Mouse (Mus musculus): Measurements from ENCODE around the gene Wdhd1. TPM values are rescaled to one million over a fixed set of nuclear protein-coding genes. Genes with fewer than 3 reads are reported as not detected.

Gene Wdhd1
- polyA plus RNA-seq, 1 experiment from 2014 or later = 57.6 TPM

DNA sequence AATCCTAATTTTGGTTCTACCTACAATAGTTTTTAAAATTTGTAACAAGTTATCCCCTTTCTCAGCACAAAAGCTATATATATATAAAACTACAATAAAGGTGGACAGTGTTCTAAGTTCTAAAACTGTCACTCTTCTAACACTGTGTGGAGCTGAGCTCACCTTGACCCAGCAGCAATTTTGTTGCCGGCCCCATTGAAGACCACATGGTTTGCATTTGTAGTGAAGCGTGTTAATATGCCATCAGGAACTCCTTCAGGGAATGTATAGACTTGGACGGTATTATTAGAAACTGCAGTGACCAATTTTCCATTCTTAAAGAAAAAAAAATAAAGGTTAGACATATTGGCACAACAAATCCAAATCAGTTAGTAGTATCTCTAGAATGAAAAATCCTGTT is 2.9 kb downstream of the Wdhd1 start:
- no peak for DNase-seq (ENCODE audit: low spot score)
- H3K27ac ChIP-seq (replicated peaks) = no peak overlapping the region
- peaks cover 3% of the 10 kb centered on the region; the same call in 1 of the 2 replicates for H3K9me3 ChIP-seq (replicated peaks)
- H3K4me1 ChIP-seq = peaks cover 30% of the 10 kb centered on the region
- 86% methylated on average over 3 of the region's 3 CpGs for WGBS
- H3K4me3 ChIP-seq = no peak overlapping the region
- peaks cover 60% of the 10 kb centered on the region for H3K36me3 ChIP-seq
- no peaks in the 10 kb centered on the region for H3K27me3 ChIP-seq (ENCODE audit: low read depth, poor library complexity, severe bottlenecking)

DNA sequence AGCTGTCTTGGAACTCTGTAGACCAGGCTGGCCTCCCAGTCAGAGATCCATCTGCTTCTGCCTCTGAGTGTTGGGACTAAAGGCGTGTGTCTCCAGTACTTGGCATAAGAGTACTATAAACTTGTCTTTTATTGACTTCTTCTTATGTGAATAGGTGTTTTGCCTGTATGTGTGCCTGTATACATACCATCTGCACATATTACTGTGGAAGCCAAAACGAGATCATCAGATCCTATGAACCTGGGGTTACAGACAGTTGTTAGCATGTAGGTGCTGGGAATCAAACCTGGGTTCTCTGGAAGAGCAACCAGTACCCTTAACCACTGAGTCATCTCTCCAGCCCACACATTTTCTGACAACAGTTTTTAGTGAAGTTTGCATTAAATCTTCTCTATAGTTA is 7.0 kb downstream of the Wdhd1 start:
- Histone ChIP-seq H3K27me3 (ENCODE audit: low read depth, poor library complexity, severe bottlenecking) (no peaks in the 10 kb centered on the region), H3K4me3 (no peak overlapping the region), H3K4me1 (peaks cover 5% of the 10 kb centered on the region; the same call in 1 of the 2 replicates), H3K9me3 (replicated peaks) (peaks cover 3% of the 10 kb centered on the region; the same call in 1 of the 2 replicates), H3K27ac (replicated peaks) (no peak overlapping the region), H3K36me3 (peaks cover 100% of the 10 kb centered on the region)
- WGBS = 94% methylated on average over 2 of the region's 2 CpGs
- no peak for DNase-seq (ENCODE audit: low spot score)

DNA sequence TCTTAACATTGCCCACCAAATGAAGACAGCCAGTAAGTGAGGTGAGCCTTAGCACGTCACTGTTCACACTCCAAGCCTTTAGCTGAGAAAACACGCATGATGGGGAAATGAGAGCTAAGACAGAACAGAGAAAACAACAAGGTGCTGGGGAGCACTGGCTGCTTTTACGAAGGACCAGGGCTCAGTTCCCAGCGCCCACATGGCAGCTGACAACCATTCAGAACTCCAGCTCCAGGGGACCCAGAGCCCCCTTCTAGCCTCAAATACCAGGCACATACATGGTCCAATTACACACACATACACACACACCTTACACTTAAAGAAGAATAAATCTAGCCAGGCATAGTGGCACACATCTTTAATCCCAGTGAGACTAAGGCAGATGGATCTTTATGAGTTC is 7.6 kb downstream of the Wdhd1 start:
- DNase-seq (ENCODE audit: low spot score) = no peak
- WGBS = 90% methylated on average over 4 of the region's 4 CpGs
- Histone ChIP-seq H3K36me3 (peaks cover 100% of the 10 kb centered on the region), H3K27ac (replicated peaks) (no peak overlapping the region), H3K9me3 (replicated peaks) (peaks cover 3% of the 10 kb centered on the region; the same call in 1 of the 2 replicates), H3K27me3 (ENCODE audit: low read depth, poor library complexity, severe bottlenecking) (no peaks in the 10 kb centered on the region), H3K4me1 (no peaks in the 10 kb centered on the region), H3K4me3 (no peak overlapping the region)

DNA sequence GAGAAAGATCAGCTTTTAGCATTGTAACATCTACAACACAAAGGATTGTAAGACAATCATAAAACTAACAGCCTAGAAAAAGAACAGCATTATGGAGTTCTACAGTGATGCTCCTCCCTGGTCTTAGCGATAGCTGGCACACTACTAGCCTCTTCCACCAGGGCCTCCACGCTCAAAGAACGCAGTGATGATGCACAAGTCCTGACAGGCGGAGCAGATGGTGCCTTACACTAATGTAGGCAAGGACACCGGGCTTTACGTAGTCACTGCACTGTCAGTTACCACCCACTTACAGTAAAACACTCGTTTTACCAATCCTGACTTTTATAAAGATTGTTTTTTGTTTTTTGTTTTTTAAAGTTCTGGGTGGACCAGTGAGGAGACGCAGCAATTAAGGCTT is 10.8 kb downstream of the Wdhd1 start:
- H3K27ac ChIP-seq (replicated peaks) = no peak overlapping the region
- H3K4me3 ChIP-seq = no peak overlapping the region
- 94% methylated on average over 8 of the region's 8 CpGs for whole genome bisulfite sequencing
- peaks cover 94% of the 10 kb centered on the region for H3K36me3 ChIP-seq
- H3K9me3 ChIP-seq (replicated peaks) = peaks cover 3% of the 10 kb centered on the region; the same call in 1 of the 2 replicates
- no peaks in the 10 kb centered on the region for H3K4me1 ChIP-seq
- no peak for DNase-seq (ENCODE audit: low spot score)
- no peaks in the 10 kb centered on the region for H3K27me3 ChIP-seq (ENCODE audit: low read depth, poor library complexity, severe bottlenecking)

DNA sequence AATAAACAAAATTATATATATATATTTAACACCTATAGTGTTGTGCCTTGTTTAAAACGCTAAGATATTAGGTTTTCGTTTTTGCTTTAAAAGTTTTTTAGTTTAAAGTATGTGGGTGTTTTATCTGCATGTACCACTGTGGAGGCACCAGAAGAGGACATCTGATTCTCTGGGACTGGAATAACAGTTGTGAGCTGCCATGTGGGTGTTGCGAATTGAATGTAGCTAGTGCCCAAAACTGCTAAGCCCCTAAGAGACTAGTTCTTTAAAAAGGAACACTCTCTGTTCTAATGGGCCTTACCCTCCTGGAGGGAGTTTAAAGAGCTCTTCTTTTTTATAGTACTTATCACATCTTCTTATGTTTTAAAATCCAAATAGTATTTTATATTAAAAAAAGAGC is 11.8 kb downstream of the Wdhd1 start:
- H3K36me3 ChIP-seq = peaks cover 94% of the 10 kb centered on the region
- 88% methylated on average over 3 of the region's 3 CpGs for WGBS
- H3K4me1 ChIP-seq = no peaks in the 10 kb centered on the region
- no peak overlapping the region for H3K27ac ChIP-seq (replicated peaks)
- H3K27me3 ChIP-seq (ENCODE audit: low read depth, poor library complexity, severe bottlenecking) = no peaks in the 10 kb centered on the region
- peaks cover 3% of the 10 kb centered on the region; the same call in 1 of the 2 replicates for H3K9me3 ChIP-seq (replicated peaks)
- no peak for DNase-seq (ENCODE audit: low spot score)
- no peak overlapping the region for H3K4me3 ChIP-seq

DNA sequence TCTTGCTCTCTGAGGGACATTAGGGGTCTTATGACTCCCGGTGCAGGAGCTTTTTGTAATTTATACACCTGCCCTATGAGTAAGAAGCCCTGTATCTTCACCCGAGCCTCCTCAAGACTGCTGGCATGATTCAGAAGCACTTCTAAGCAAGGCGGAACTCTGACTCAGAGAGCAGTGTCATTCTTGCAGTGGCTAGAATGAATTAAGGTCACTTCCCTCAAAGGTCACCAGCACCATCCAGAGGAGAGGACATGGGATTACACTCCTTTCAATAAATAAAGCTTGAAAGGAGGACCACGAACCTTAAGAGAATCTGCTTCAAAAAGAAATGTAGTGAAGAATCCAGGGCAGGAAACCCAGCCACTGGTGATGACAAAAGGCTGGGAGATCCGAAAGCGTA is 26.8 kb downstream of the Wdhd1 start:
- WGBS = 86% methylated on average over 6 of the region's 6 CpGs
- Histone ChIP-seq H3K36me3 (peaks cover 95% of the 10 kb centered on the region), H3K9me3 (replicated peaks) (no peaks in the 10 kb centered on the region), H3K4me3 (no peak overlapping the region), H3K27me3 (ENCODE audit: low read depth, poor library complexity, severe bottlenecking) (no peaks in the 10 kb centered on the region), H3K4me1 (no peaks in the 10 kb centered on the region), H3K27ac (replicated peaks) (no peak overlapping the region)
- DNase-seq (ENCODE audit: low spot score) = no peak

GRCm38 (mm10) chr14:47242753-47243152 is 33.9 kb downstream of the Wdhd1 start:
- WGBS = 96% methylated on average over 4 of the region's 4 CpGs
- H3K9me3 ChIP-seq (replicated peaks) = no peaks in the 10 kb centered on the region
- no peaks in the 10 kb centered on the region for H3K4me1 ChIP-seq
- H3K27me3 ChIP-seq (ENCODE audit: low read depth, poor library complexity, severe bottlenecking) = no peaks in the 10 kb centered on the region
- H3K4me3 ChIP-seq = no peak overlapping the region
- peaks cover 80% of the 10 kb centered on the region for H3K36me3 ChIP-seq
- DNase-seq (ENCODE audit: low spot score) = no peak
- H3K27ac ChIP-seq (replicated peaks) = no peak overlapping the region

DNA sequence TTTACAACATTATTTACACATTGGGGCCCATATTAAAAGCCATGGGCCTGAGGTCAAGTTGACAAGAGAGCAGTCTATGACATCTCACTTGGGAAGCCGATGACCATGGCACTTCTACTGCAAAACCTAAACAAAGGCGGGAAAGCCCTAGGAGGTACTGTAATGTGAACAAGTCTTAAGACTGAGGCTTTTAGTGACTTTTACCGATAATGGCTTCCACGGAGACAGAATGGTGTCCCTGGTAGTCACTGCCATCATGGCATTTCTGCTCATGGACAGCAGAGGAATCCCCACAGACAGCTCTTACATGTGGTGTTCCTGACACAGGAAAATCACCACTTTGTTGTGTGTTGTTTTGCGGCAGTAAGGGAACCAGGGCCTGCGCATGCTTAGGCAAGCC is 35.6 kb downstream of the Wdhd1 start:
- WGBS = 94% methylated on average over 6 of the region's 6 CpGs
- H3K9me3 ChIP-seq (replicated peaks) = no peaks in the 10 kb centered on the region; the same call in 1 of the 2 replicates
- H3K4me3 ChIP-seq = no peak overlapping the region
- H3K4me1 ChIP-seq = no peaks in the 10 kb centered on the region
- no peak for DNase-seq (ENCODE audit: low spot score)
- H3K36me3 ChIP-seq = peaks cover 63% of the 10 kb centered on the region
- no peaks in the 10 kb centered on the region for H3K27me3 ChIP-seq (ENCODE audit: low read depth, poor library complexity, severe bottlenecking)
- no peak overlapping the region for H3K27ac ChIP-seq (replicated peaks)

- H3K27me3 ChIP-seq (ENCODE audit: low read depth, poor library complexity, severe bottlenecking) = no peaks in the 10 kb centered on the region
- no peak overlapping the region for H3K4me3 ChIP-seq
- DNase-seq (ENCODE audit: low spot score) = no peak
- peaks cover 4% of the 10 kb centered on the region; the same call in 1 of the 2 replicates for H3K9me3 ChIP-seq (replicated peaks)
- no peak overlapping the region for H3K27ac ChIP-seq (replicated peaks)
- no peaks in the 10 kb centered on the region for H3K4me1 ChIP-seq
- 97% methylated on average over 1 of the region's 1 CpGs for WGBS
- H3K36me3 ChIP-seq = peaks cover 59% of the 10 kb centered on the region
Measured at GRCm38 (mm10) chr14:47240600-47240999, 36.1 kb downstream of the Wdhd1 start.

- peaks cover 13% of the 10 kb centered on the region; the same call in 1 of the 2 replicates for H3K9me3 ChIP-seq (replicated peaks)
- no peak for DNase-seq (ENCODE audit: low spot score)
- WGBS = 94% methylated on average over 4 of the region's 4 CpGs
Measured at GRCm38 (mm10) chr14:47237286-47237685, 39.4 kb downstream of the Wdhd1 start.

GRCm38 (mm10) chr14:47236491-47236890 is 40.2 kb downstream of the Wdhd1 start:
- Histone ChIP-seq H3K27me3 (ENCODE audit: low read depth, poor library complexity, severe bottlenecking) (no peaks in the 10 kb centered on the region), H3K36me3 (peaks cover 19% of the 10 kb centered on the region), H3K9me3 (replicated peaks) (peaks cover 13% of the 10 kb centered on the region; the same call in 1 of the 2 replicates), H3K4me1 (no peaks in the 10 kb centered on the region), H3K4me3 (no peak overlapping the region), H3K27ac (replicated peaks) (no peak overlapping the region)
- WGBS = 94% methylated on average over 7 of the region's 7 CpGs
- DNase-seq (ENCODE audit: low spot score) = no peak

More at GRCm38 (mm10) chr14:47237286-47237685, 39.4 kb downstream of the Wdhd1 start:
- Histone ChIP-seq H3K27me3 (ENCODE audit: low read depth, poor library complexity, severe bottlenecking) (no peaks in the 10 kb centered on the region), H3K27ac (replicated peaks) (no peak overlapping the region), H3K4me1 (no peaks in the 10 kb centered on the region), H3K36me3 (peaks cover 27% of the 10 kb centered on the region), H3K4me3 (no peak overlapping the region)

DNA sequence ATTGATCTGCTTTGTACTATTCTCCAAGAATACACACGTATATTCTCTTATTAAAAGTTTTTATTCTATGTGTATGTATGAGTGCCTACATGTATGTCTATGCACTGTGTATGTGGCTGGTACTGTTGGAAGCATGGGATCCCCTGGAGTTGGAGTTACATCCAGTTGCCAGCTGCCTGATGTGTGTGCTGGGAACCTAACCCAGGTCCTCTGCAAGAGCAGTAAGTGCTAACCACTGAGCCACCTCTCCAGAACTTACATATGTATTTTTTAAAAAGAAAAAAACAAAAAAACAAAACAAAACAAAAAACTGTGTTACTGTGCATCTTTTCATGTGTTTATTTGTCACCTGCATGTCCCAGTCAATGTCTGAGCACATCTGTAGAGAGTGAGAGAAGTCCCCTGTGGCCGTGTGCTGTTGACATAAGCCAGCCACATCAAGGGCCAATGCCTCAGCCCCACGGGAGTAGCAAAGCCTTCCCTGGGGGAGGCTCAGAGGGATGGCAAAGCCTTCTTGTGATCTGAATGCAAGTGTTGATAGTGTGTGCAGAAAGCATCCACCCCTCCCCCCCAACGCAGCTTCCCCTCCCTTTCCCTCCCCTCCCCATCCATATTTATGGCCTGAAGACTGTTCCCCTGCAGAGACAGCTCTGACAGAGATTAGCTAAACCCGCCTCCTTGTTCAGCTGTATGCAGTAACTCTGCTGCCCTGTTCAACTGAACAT is 42.0 kb downstream of the Wdhd1 start:
- WGBS = 79% methylated on average over 5 of the region's 5 CpGs
- Histone ChIP-seq H3K27me3 (ENCODE audit: low read depth, poor library complexity, severe bottlenecking) (no peaks in the 10 kb centered on the region), H3K4me3 (no peak overlapping the region), H3K36me3 (0 out of 2 replicates have a peak, but pooled peaks cover 3% of the 10 kb centered on the region), H3K27ac (replicated peaks) (no peak overlapping the region), H3K4me1 (no peaks in the 10 kb centered on the region), H3K9me3 (replicated peaks) (peaks cover 13% of the 10 kb centered on the region; the same call in 1 of the 2 replicates)
- no peak for DNase-seq (ENCODE audit: low spot score)

DNA sequence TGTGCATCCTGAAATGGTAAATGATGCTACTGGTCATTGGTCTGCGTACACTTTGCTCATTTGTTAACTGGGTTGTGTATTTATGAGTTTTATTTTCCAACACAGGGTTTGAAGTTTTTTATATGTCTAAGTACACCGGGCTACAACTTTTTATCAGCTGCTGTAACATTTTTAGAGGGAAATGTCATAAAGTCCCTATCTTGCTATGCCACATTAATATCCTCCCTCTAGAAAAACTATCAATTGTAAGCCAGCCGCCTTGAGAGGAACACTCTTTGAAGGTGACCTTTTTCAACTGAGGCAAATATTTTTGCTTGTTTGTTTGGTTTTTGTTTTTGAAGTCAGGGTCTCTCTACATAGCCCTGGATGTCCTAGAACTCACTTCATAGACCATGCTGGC is 42.6 kb downstream of the Wdhd1 start:
- H3K27me3 ChIP-seq (ENCODE audit: low read depth, poor library complexity, severe bottlenecking) = no peaks in the 10 kb centered on the region
- H3K9me3 ChIP-seq (replicated peaks) = peaks cover 13% of the 10 kb centered on the region; the same call in 1 of the 2 replicates
- H3K36me3 ChIP-seq = no peaks in the 10 kb centered on the region
- WGBS = 94% methylated on average over 3 of the region's 3 CpGs
- no peak overlapping the region for H3K27ac ChIP-seq (replicated peaks)
- no peak for DNase-seq (ENCODE audit: low spot score)
- H3K4me1 ChIP-seq = no peaks in the 10 kb centered on the region
- no peak overlapping the region for H3K4me3 ChIP-seq
